Mouse (Mus musculus) embryonic fibroblast, embryonic 13.5 days (primary cell): Measurements from ENCODE around the gene Zfp831. TPM values are rescaled to one million over a fixed set of nuclear protein-coding genes. Genes with fewer than 3 reads are reported as not detected.

ENCODE experiments used
- H3K27ac ChIP-seq: 2 replicates; pipeline ENCODE4 v1.5.1; 2012; ENCODE audit warnings: low read length, control low read depth, inconsistent platforms; ENCODE audit not compliant: insufficient read depth
- H3K4me1 ChIP-seq: 2 replicates; pipeline ENCODE4 v1.6.1; 2011; ENCODE audit warnings: low read length; ENCODE audit not compliant: control insufficient read depth, insufficient read depth
- H3K4me3 ChIP-seq: 2 replicates; pipeline ENCODE4 v1.5.1; 2011; ENCODE audit warnings: mild to moderate bottlenecking, control low read depth, low read length; ENCODE audit not compliant: insufficient read depth
- CTCF ChIP-seq: IDR thresholded peaks from 2 replicates; pipeline ENCODE4 v1.5.1; 2011; ENCODE audit warnings: mild to moderate bottlenecking, control low read depth, low read length, moderate library complexity, borderline replicate concordance; ENCODE audit not compliant: insufficient read depth
- POLR2A ChIP-seq: IDR thresholded peaks from 2 replicates; pipeline ENCODE4 v1.6.1; 2011; ENCODE audit warnings: low read depth, mild to moderate bottlenecking, control low read depth, low read length, moderate library complexity
- polyA plus RNA-seq: library from polyadenylated mRNA; stranded (reverse); fragments of >200 nt; gene quantifications from 2 replicates; pipeline ENCODE4 v1.2.4, GENCODE M21; 2011; ENCODE audit warnings: low read depth; ENCODE audit not compliant: missing spikeins, insufficient read length

The Zfp831 gene
- polyA plus RNA-seq, 1 experiment, result not detected

- no peak for TF ChIP-seq POLR2A
- no peak for TF ChIP-seq CTCF
- H3K4me1 ChIP-seq, result no peaks in the 10 kb centered on the region
- no peak overlapping the region for H3K4me3 ChIP-seq
- no peak overlapping the region for H3K27ac ChIP-seq
These were observed 68.7 kb downstream of the Zfp831 start for GRCm38 (mm10) chr2:174712043-174712442.

- H3K4me3 ChIP-seq, result no peak overlapping the region
- no peak overlapping the region for H3K27ac ChIP-seq
- no peaks in the 10 kb centered on the region for H3K4me1 ChIP-seq
- TF ChIP-seq CTCF (no peak), POLR2A (no peak)
These were observed 72.6 kb downstream of the Zfp831 start for GRCm38 (mm10) chr2:174715938-174716337.

GRCm38 (mm10) chr2:174717857-174718256 is 74.5 kb downstream of the Zfp831 start:
- TF ChIP-seq CTCF, result no peak
- no peak for TF ChIP-seq POLR2A
- no peak overlapping the region for H3K27ac ChIP-seq
- no peak overlapping the region for H3K4me3 ChIP-seq
- H3K4me1 ChIP-seq, result no peaks in the 10 kb centered on the region

GRCm38 (mm10) chr2:174727114-174727823 is 83.9 kb downstream of the Zfp831 start:
- Histone ChIP-seq H3K4me3 (no peak overlapping the region), H3K27ac (no peak overlapping the region), H3K4me1 (no peaks in the 10 kb centered on the region)
- TF ChIP-seq POLR2A (no peak), CTCF (no peak)

- H3K4me3 ChIP-seq, result no peak overlapping the region
- H3K4me1 ChIP-seq, result no peaks in the 10 kb centered on the region
- no peak for TF ChIP-seq POLR2A
- TF ChIP-seq CTCF, result no peak
- no peak overlapping the region for H3K27ac ChIP-seq
These were observed 88.6 kb downstream of the Zfp831 start for GRCm38 (mm10) chr2:174731939-174732338.

- TF ChIP-seq POLR2A (no peak), CTCF (no peak)
- Histone ChIP-seq H3K4me3 (no peak overlapping the region), H3K27ac (no peak overlapping the region), H3K4me1 (no peaks in the 10 kb centered on the region)
These were observed 91.9 kb downstream of the Zfp831 start for GRCm38 (mm10) chr2:174735270-174735669.

GRCm38 (mm10) chr2:174747182-174747581 is 103.8 kb downstream of the Zfp831 start:
- no peak overlapping the region for H3K27ac ChIP-seq
- no peak overlapping the region for H3K4me3 ChIP-seq
- no peak for TF ChIP-seq POLR2A
- H3K4me1 ChIP-seq, result no peaks in the 10 kb centered on the region

- TF ChIP-seq POLR2A (no peak), CTCF (no peak)
- H3K4me3 ChIP-seq, result no peak overlapping the region
- H3K4me1 ChIP-seq, result no peaks in the 10 kb centered on the region
- H3K27ac ChIP-seq, result no peak overlapping the region
These were observed 105.0 kb downstream of the Zfp831 start for GRCm38 (mm10) chr2:174748381-174748780.

- TF ChIP-seq POLR2A (no peak), CTCF (no peak)
- H3K4me1 ChIP-seq, result no peaks in the 10 kb centered on the region
- H3K4me3 ChIP-seq, result no peak overlapping the region
- no peak overlapping the region for H3K27ac ChIP-seq
These were observed 109.9 kb downstream of the Zfp831 start for GRCm38 (mm10) chr2:174753197-174753596.

GRCm38 (mm10) chr2:174754231-174754630 is 110.9 kb downstream of the Zfp831 start:
- TF ChIP-seq POLR2A, result no peak
- no peak for TF ChIP-seq CTCF
- Histone ChIP-seq H3K27ac (no peak overlapping the region), H3K4me1 (no peaks in the 10 kb centered on the region), H3K4me3 (no peak overlapping the region)

GRCm38 (mm10) chr2:174759189-174759588 is 115.9 kb downstream of the Zfp831 start:
- no peak overlapping the region for H3K4me3 ChIP-seq
- H3K4me1 ChIP-seq, result no peaks in the 10 kb centered on the region
- TF ChIP-seq POLR2A, result no peak
- TF ChIP-seq CTCF, result no peak
- H3K27ac ChIP-seq, result no peak overlapping the region

Other genes starting within 250 kb of the Zfp831 start
- 31.3 and 33.2 TPM in 2 replicates for gene Nelfcd, start 227.7 kb upstream of the Zfp831 start, polyA plus RNA-seq
- gene Ctsz, start 204.5 kb upstream of the Zfp831 start, polyA plus RNA-seq, result 143 and 186 TPM in 2 replicates
- gene Tubb1, start 192.8 kb upstream of the Zfp831 start, polyA plus RNA-seq, result not detected in 2 replicates
- gene Atp5e, start 179.4 kb upstream of the Zfp831 start, polyA plus RNA-seq, result 240 and 279 TPM in 2 replicates
- 75.1 and 87.6 TPM in 2 replicates for gene Prelid3b, start 170.5 kb upstream of the Zfp831 start, polyA plus RNA-seq
- not detected in 2 replicates for gene Edn3, start 117.1 kb downstream of the Zfp831 start, polyA plus RNA-seq